Mouse (Mus musculus): ENCODE measurements around the gene Zcchc12. TPM values are rescaled to one million over a fixed set of nuclear protein-coding genes. Genes with fewer than 3 reads are reported as not detected.

Gene Zcchc12
- polyA plus RNA-seq, 1 experiment from 2014 or later, result 5.8 TPM

Other genes starting within 250 kb of the Zcchc12 start
- 17.8 and 21.3 TPM in 2 replicates for gene Il13ra1, start 83.8 kb upstream of the Zcchc12 start, polyA plus RNA-seq (2014; fragmentation: Nextera tagmentation; extraction: Ambion mirVana)
- gene Lonrf3, start 132.4 kb downstream of the Zcchc12 start, polyA plus RNA-seq (2014; fragmentation: Nextera tagmentation; extraction: Ambion mirVana), result 0.23 TPM in 1 of 2 replicates, not detected in the other
- not detected in 2 replicates for gene Gm6268, start 205.4 kb downstream of the Zcchc12 start, polyA plus RNA-seq (2014; fragmentation: Nextera tagmentation; extraction: Ambion mirVana)